Mouse (Mus musculus): Measurements from ENCODE around the gene Bphl. TPM values are rescaled to one million over a fixed set of nuclear protein-coding genes. Genes with fewer than 3 reads are reported as not detected.

Gene Bphl
- total RNA-seq, 1 experiment: 9.6 TPM

DNA sequence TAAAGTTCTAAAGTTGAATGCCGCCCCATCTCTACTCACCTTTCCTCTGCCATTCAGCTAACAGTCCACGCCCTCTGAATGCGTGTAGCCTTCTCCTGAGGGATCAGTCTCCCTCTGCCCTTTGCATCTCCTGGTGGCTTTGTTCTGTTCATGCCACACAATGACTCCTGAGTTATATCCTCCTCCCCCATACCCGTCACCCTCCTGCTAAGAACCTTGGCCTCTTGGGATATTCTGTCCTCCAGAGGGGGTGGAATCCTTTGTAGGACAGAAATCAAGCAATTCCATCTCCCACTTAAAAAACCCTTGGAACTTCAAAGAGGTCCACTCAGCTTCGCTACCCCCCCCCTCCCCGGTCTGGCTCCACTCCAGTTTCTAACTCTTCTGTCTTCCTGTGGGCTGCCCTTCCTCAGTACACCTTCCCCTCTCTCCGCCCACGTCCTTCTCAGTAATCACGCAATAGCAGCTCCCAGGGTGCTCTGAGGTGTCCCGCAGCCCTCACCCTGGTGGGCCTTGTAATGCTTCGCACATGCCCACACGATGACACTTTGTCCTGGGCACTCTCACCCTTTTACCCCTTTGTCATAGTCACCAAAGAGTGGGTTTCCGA is 16.4 kb downstream of the Bphl start:
- in situ Hi-C loops (cut with MboI; ENCODE audit: low sequenced_read_pairs in 2 of 2, unreplicated experiment in 2 of 2): no loop called here
- no peak for TF ChIP-seq ZC3H11A (IDR thresholded peaks at IDR 0.05; ENCODE audit: borderline replicate concordance, low read depth, low read length)
- TF ChIP-seq ZNF384 (IDR thresholded peaks at IDR 0.05; ENCODE audit: low read depth, low read length): no peak
- no peak for TF ChIP-seq MAFK (IDR thresholded peaks at IDR 0.05; ENCODE audit: insufficient read depth, low read depth, low read length)
- TF ChIP-seq CHD2 (IDR thresholded peaks at IDR 0.05; ENCODE audit: low read depth, low read length): no peak
- no peak for TF ChIP-seq HCFC1 (IDR thresholded peaks at IDR 0.05; ENCODE audit: borderline replicate concordance, insufficient read depth, low read length)
- Histone ChIP-seq H3K9me3 (ENCODE audit: control insufficient read depth, insufficient read depth, low read depth, low read length) (no peaks in the 10 kb centered on the region), H3K4me1 (ENCODE audit: control insufficient read depth in 2 of 2, insufficient read depth in 2 of 2, low read length in 2 of 2, poor library complexity in 1 of 2) (peaks cover 0 to 3% of the 10 kb centered on the region in 2 experiments; a peak in 1 of 4 replicates), H3K36me3 (ENCODE audit: control insufficient read depth, insufficient read depth, low read length, poor library complexity, severe bottlenecking) (no peaks in the 10 kb centered on the region), H3K4me3 (ENCODE audit: insufficient read depth in 1 of 2, low read depth in 1 of 2, low read length in 2 of 2, poor library complexity in 1 of 2, severe bottlenecking in 1 of 2) (no peak overlapping the region), H3K27ac (ENCODE audit: insufficient read depth, low read depth, low read length, poor library complexity, severe bottlenecking) (no peak overlapping the region), H3K9ac (ENCODE audit: insufficient read depth, low read depth, low read length, poor library complexity, severe bottlenecking) (no peak overlapping the region)
- DNase-seq (ENCODE audit: low read depth, low spot score): no peak

DNA sequence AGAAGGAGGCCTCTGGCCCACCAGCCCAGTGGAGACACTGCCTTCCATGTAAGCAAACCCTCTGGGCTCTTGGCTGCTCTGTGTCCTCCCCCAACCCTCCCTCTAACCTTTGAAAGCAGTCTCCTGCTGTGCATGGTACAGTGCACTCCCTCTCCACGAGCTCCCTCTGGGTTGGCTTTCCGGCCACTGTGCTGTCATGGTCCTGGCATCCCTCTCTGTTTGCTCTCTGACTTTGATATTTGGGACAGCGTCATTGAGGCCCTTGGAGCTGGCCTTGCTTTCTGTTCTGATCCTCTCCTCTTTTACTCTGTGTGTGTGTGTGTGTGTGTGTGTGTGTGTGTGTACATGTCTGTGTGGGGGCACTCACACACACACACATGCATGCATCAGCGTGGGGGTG is 17.0 kb downstream of the Bphl start:
- no peak for TF ChIP-seq ZNF384 (IDR thresholded peaks at IDR 0.05; ENCODE audit: low read depth, low read length)
- TF ChIP-seq ZC3H11A (IDR thresholded peaks at IDR 0.05; ENCODE audit: borderline replicate concordance, low read depth, low read length): no peak
- TF ChIP-seq MAFK (IDR thresholded peaks at IDR 0.05; ENCODE audit: insufficient read depth, low read depth, low read length): no peak
- no peak for TF ChIP-seq CHD2 (IDR thresholded peaks at IDR 0.05; ENCODE audit: low read depth, low read length)
- TF ChIP-seq HCFC1 (IDR thresholded peaks at IDR 0.05; ENCODE audit: borderline replicate concordance, insufficient read depth, low read length): no peak
- H3K36me3 ChIP-seq (ENCODE audit: control insufficient read depth, insufficient read depth, low read length, poor library complexity, severe bottlenecking): no peaks in the 10 kb centered on the region
- peaks cover 0 to 3% of the 10 kb centered on the region in 2 experiments; a peak in 1 of 4 replicates for H3K4me1 ChIP-seq (ENCODE audit: control insufficient read depth in 2 of 2, insufficient read depth in 2 of 2, low read length in 2 of 2, poor library complexity in 1 of 2)
- no peak for DNase-seq (ENCODE audit: low read depth, low spot score)
- H3K27ac ChIP-seq (ENCODE audit: insufficient read depth, low read depth, low read length, poor library complexity, severe bottlenecking): no peak overlapping the region
- in situ Hi-C loops (cut with MboI; ENCODE audit: low sequenced_read_pairs in 2 of 2, unreplicated experiment in 2 of 2): no loop called here
- H3K9me3 ChIP-seq (ENCODE audit: control insufficient read depth, insufficient read depth, low read depth, low read length): no peaks in the 10 kb centered on the region
- H3K4me3 ChIP-seq (ENCODE audit: insufficient read depth in 1 of 2, low read depth in 1 of 2, low read length in 2 of 2, poor library complexity in 1 of 2, severe bottlenecking in 1 of 2): no peak overlapping the region
- no peak overlapping the region for H3K9ac ChIP-seq (ENCODE audit: insufficient read depth, low read depth, low read length, poor library complexity, severe bottlenecking)

DNA sequence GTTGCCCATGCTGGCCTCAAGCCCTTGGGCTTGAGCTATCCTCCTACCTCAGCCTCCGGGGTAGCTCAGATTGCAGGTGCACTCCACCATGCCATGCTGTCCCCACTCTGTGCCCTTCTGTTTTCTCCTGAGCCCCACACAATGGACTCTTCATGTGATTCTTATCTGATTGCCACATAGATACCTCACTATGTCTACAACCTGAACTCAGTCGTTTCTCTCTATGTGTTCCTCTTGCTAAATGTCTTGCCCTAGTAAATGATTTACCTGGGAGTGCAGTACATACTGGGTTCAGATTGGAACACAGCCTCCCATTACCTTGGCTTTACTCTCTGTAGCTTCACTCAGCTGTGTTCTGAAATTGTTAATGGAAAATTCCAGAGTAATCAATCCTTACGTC is 17.6 kb downstream of the Bphl start:
- H3K9me3 ChIP-seq (ENCODE audit: control insufficient read depth, insufficient read depth, low read depth, low read length): no peaks in the 10 kb centered on the region
- no peak overlapping the region for H3K27ac ChIP-seq (ENCODE audit: insufficient read depth, low read depth, low read length, poor library complexity, severe bottlenecking)
- H3K4me1 ChIP-seq (ENCODE audit: control insufficient read depth in 2 of 2, insufficient read depth in 2 of 2, low read length in 2 of 2, poor library complexity in 1 of 2): peaks cover 0 to 3% of the 10 kb centered on the region in 2 experiments; a peak in 1 of 4 replicates
- DNase-seq (ENCODE audit: low read depth, low spot score): no peak
- TF ChIP-seq ZNF384 (IDR thresholded peaks at IDR 0.05; ENCODE audit: low read depth, low read length) (no peak), CHD2 (IDR thresholded peaks at IDR 0.05; ENCODE audit: low read depth, low read length) (no peak), MAFK (IDR thresholded peaks at IDR 0.05; ENCODE audit: insufficient read depth, low read depth, low read length) (no peak), ZC3H11A (IDR thresholded peaks at IDR 0.05; ENCODE audit: borderline replicate concordance, low read depth, low read length) (no peak), HCFC1 (IDR thresholded peaks at IDR 0.05; ENCODE audit: borderline replicate concordance, insufficient read depth, low read length) (no peak)
- in situ Hi-C loops (cut with MboI; ENCODE audit: low sequenced_read_pairs in 2 of 2, unreplicated experiment in 2 of 2): no loop called here
- H3K4me3 ChIP-seq (ENCODE audit: insufficient read depth in 1 of 2, low read depth in 1 of 2, low read length in 2 of 2, poor library complexity in 1 of 2, severe bottlenecking in 1 of 2): no peak overlapping the region
- no peaks in the 10 kb centered on the region for H3K36me3 ChIP-seq (ENCODE audit: control insufficient read depth, insufficient read depth, low read length, poor library complexity, severe bottlenecking)
- no peak overlapping the region for H3K9ac ChIP-seq (ENCODE audit: insufficient read depth, low read depth, low read length, poor library complexity, severe bottlenecking)

DNA sequence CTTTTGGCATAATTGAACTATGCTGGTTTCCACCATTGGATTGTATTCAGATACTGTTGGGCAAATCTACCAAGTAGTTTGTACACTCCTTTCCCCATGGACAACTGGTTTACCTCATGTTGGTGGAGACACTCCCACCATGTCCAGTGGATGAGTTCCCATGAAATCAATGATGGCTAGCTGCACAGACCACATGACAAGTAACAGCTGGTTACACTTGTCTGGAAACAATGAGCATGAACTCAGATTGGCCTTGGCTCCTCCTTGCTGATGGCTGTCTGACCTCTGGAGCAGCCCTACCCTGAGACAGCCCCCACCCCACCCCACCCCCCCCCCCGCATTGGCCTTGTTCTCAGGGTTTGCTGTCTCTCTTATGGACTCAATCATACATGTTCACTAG is 19.9 kb downstream of the Bphl start:
- TF ChIP-seq MAFK (IDR thresholded peaks at IDR 0.05; ENCODE audit: insufficient read depth, low read depth, low read length): no peak
- no peak for TF ChIP-seq ZC3H11A (IDR thresholded peaks at IDR 0.05; ENCODE audit: borderline replicate concordance, low read depth, low read length)
- TF ChIP-seq CHD2 (IDR thresholded peaks at IDR 0.05; ENCODE audit: low read depth, low read length): no peak
- no peak for TF ChIP-seq ZNF384 (IDR thresholded peaks at IDR 0.05; ENCODE audit: low read depth, low read length)
- TF ChIP-seq HCFC1 (IDR thresholded peaks at IDR 0.05; ENCODE audit: borderline replicate concordance, insufficient read depth, low read length): no peak
- no peaks in the 10 kb centered on the region for H3K9me3 ChIP-seq (ENCODE audit: control insufficient read depth, insufficient read depth, low read depth, low read length)
- in situ Hi-C loops (cut with MboI; ENCODE audit: low sequenced_read_pairs in 2 of 2, unreplicated experiment in 2 of 2): no loop called here
- H3K9ac ChIP-seq (ENCODE audit: insufficient read depth, low read depth, low read length, poor library complexity, severe bottlenecking): no peak overlapping the region
- no peaks in the 10 kb centered on the region for H3K36me3 ChIP-seq (ENCODE audit: control insufficient read depth, insufficient read depth, low read length, poor library complexity, severe bottlenecking)
- peaks cover 0 to 3% of the 10 kb centered on the region in 2 experiments; a peak in 1 of 4 replicates for H3K4me1 ChIP-seq (ENCODE audit: control insufficient read depth in 2 of 2, insufficient read depth in 2 of 2, low read length in 2 of 2, poor library complexity in 1 of 2)
- DNase-seq (ENCODE audit: low read depth, low spot score): no peak
- no peak overlapping the region for H3K27ac ChIP-seq (ENCODE audit: insufficient read depth, low read depth, low read length, poor library complexity, severe bottlenecking)
- no peak overlapping the region for H3K4me3 ChIP-seq (ENCODE audit: insufficient read depth in 1 of 2, low read depth in 1 of 2, low read length in 2 of 2, poor library complexity in 1 of 2, severe bottlenecking in 1 of 2)
